Mouse (Mus musculus) natural killer cell, adult 2 months (primary cell): ENCODE data around the gene Rhpn2.
"Not testable (repeated sequence)": the region's sequence is repeated elsewhere in the genome, so short reads cannot be mapped to it uniquely, and the experiment has no call there.

Experiments
- DNase-seq, 2 experiments: peaks; one replicate each; pipeline ENCODE4 v3.0.0; 2022; ENCODE audit warnings: low spot score in 2 of 2

The Rhpn2 gene

GRCm38 (mm10) chr7:35333692-35334526, at the start of gene Rhpn2:
Rhpn2 (plus strand) TSS chr7:35334170.
- DNase-seq = peak; percentile 98 to 99

- DNase-seq = no peak
Measured at GRCm38 (mm10) chr7:35293464-35293863, 40.5 kb upstream of the Rhpn2 start.

DNA sequence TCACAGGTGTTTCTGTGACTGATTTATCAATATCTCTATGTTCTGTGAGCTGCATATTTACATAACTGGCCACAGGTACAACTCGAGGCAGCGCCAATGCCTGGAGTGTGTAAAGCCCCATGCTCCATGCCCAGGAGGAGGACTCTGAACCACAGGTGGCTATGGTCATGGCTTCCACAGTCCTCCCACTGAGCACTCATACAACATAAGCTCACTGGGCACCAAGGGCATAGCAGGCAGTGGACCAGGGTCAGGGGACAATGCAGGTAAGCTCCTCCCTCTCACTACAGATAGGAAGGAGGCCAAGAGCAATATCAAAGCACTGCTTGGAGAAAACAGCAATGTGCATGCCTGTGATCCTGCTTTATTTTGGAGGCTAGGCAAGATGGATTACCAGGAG, 38.3 kb upstream of the Rhpn2 start:
- no peak for DNase-seq

DNA sequence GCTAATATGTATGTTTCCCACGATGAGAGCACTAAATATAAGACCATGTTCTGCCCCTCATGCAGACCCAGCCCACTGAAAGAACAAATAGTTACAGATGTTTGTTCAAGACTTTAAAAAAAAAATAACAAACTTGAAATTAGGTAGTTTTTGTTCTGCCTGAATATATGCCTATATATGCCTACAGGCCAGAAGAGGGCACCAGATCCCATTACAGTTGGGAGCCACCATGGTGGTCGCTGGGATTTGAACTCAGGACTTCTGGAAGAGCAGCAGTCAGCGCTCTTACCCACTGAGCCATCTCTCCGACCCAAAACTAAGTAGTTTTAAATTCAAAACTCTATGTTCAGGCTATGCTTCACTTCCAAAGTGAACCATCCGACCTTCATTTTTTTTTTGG, 36.1 kb upstream of the Rhpn2 start:
- no peak for DNase-seq

DNA sequence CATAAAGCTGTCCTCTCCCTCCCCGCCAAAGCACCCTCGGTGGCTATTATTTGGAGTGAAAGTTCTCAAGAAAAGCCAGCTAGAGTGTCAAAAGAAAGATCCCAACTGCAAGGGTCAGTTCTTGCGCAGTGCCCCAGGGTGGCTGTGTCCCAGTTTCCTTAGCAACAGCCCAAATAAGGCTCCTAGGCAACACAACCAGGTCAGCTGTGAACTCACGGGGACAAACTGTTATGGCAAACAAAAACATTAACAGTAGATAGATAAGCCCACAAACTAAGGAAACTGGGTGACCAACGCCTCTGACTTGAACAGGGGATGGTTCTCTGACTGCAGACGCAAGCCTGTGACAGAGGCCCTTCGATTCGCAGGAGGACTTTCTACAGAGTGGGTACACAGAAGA, 34.3 kb upstream of the Rhpn2 start:
- no peak for DNase-seq

DNA sequence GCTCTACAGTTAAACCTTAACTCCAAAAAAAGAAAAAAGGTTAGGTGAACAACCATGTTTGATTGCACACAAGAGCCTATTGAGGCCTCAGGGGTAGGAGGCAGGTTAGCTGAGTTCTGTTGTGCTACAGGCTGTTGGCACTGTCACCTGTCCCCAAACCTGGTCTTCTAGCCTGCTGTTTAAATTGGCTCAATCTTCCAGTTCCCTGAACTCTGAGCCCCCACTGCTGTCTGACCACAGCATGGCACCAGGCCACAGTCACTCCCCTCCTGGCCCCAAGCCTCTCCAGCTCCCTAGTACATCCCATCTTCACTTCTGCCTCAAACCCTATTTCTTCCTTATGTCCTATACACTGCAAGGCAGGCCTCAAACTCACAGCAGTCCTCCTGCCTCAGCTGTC, 33.2 kb upstream of the Rhpn2 start:
- DNase-seq = no peak

DNA sequence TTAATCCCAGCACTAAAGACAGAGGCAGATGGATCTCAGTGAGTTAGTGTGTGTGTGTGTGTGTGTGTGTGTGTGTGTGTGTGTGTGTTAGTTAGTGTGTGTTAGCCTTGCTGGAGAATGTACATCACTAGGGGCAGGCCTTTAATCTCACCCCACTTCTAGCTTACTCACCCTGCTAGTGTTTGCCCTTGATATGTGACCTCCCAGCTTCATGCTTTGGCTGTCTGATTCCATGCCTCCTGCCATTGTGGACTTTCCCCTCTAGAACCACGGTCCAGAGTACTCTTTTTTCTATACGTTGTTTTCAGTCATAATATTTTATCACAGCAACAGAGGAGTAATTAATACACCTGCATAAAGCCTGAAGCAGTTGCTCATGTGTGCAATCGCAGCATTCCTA, 22.8 kb upstream of the Rhpn2 start:
- DNase-seq = no peak

- no peak for DNase-seq
Measured at GRCm38 (mm10) chr7:35314156-35314555, 19.8 kb upstream of the Rhpn2 start.

DNA sequence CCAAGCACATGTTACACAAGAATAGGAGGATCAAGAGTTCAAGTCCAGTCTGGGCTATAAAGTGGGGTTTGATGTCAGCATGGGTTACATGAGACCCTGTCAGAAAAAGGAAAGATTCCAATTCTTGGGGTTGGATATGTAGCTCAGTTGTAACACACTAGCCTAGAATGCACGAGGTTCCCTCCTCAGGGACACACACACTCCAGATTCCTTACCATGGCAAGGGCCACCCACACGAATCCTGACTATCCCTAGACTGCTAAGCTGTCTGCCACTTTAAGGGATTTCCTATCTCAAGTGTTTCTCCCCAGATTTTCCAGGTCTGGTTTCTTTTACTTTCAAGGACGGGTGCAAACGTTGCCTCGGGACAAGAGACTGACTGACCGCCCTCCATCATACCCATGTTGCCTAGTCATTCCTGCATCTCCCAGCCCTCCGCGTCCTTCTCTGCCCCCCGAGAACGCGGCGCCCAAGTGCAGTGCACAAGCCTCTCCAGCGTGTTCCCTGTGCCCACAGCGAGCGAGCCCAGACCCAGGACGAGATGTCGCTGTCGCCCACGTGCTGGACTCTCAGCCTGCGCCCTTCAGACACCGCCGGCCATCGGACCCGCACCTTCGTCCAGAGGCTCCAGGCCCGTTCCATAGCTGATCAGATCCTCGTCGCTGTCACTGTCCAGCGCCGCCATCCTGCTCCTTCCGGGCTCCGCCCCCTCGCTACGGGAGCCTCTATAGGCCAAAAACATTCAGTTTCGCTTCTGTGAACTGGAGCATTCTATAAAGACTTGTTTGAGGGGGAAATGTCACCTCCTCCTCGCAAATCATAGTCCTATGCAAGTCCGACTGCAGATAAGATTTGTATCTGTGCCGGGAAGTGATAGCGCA, 16.0 kb upstream of the Rhpn2 start, which contains the start of gene Gpatch1:
Gpatch1 (minus strand) TSS at position 712 of the 881 bp plus-strand sequence.
- peak; percentile 81 to 87 for DNase-seq

GRCm38 (mm10) chr7:35319221-35319620, 14.7 kb upstream of the Rhpn2 start:
- not testable (repeated sequence) for DNase-seq

- DNase-seq = no peak
Measured at GRCm38 (mm10) chr7:35319755-35320154, 14.2 kb upstream of the Rhpn2 start.

DNA sequence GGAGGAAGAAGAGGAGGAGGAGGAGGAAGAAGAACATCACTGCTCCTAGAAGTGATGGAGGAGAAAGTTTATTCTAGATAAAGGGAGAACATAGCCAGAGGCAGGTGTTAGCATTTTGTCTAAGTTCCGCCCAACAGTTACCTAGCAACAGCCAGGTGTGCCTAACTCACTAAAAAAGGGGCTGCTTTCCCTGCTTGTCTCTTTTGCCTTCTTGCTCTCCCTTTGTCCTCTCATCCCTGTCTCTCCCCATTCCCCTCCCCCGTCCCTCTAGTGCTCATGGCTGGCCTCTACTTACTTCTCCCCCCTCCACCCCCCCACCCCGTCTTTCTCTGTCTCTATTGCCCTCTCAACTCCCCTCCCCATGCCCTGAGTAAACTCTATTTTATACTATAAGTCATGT, 11.8 kb upstream of the Rhpn2 start:
- no peak for DNase-seq

- DNase-seq = no peak
Measured at GRCm38 (mm10) chr7:35322732-35323420, 11.1 kb upstream of the Rhpn2 start.

DNA sequence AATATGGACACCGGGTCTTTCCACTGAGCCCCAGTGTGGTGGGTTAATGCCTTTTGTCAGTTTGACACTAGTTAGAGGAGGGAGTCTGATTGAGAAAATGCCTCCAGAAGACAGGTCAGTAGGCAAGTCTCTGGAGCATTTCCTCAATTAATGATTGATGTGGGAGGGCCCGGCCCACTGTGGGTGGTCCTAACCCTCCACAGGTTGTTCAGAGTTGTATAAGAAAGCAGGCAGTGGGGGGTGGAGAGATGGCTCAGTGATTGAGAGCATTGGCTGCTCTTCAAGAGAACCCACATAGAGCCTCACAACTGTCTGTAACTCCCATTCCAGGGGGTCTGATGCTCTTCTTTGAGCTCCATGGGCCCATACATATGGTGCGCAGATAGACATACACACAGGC, 2.4 kb upstream of the Rhpn2 start:
- DNase-seq = no peak

GRCm38 (mm10) chr7:35333231-35333651, 729 bp upstream of the Rhpn2 start:
- DNase-seq = no peak

DNA sequence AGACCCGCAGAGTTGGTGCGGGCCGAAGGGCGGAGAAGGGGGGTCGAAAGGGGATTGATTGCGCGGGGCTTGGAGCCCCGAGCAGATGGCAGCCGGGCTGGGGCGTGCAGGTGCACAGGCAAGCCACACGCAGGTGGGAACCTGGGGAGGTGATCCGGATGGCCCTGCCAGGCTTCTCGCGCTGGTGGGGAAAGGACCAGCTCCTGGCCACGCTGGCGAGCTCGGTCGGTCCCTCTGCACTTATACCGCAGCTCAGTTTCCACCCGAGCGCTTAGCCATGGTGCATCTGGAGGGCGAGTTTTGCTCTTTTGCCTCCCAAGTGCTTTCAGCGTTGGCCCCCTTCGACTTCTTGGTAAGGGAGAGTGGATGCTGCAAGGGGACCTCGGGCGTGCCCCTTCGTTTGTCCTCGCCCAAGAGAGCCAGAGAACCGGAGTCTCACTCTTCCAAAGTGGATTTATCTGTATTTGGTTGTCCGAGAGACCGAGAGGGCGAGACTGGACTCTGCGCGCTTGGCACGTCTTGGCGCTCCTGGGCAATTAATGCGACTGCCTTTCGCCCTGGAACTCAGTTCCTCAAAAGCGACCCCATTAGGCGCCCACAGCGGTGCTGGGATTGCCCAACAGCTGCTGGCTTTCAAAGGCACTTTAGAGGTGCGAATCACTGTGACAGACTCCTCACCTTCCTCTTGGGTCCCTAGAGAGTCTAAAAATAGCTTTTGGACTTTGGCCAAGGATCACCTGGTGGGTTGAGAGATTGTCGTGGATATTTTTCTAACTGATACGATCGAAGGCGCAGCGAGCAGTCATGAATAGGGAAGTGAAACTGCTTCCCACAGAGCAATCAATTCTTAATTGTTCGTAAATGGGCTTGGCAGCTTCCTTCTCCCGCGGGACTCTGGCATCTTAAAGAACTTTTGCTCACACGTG, 820 bp downstream of the Rhpn2 start:
- peak; percentile 3 to 69 for DNase-seq

GRCm38 (mm10) chr7:35340196-35340595, 6.2 kb downstream of the Rhpn2 start:
- no peak for DNase-seq

DNA sequence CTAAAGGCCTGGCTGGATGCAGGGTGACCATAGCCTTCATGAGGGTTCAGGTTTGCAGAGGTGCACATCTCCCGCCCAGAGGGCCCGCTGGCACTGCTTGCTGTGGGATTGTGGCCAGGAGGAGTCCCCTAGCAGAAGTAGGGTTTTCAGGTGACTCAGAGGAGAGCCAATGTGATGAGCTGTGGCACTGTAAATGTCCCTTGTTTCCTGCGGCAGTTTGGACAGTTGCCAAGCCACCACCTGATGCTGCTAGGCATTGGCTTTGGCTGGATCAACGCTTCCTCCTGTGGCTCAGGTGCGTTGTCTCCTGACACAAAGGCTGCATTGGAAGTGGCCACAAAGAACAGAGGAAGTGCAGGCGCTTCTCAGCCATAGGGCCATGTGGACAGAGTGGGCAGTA, 7.3 kb downstream of the Rhpn2 start:
- DNase-seq = no peak

DNA sequence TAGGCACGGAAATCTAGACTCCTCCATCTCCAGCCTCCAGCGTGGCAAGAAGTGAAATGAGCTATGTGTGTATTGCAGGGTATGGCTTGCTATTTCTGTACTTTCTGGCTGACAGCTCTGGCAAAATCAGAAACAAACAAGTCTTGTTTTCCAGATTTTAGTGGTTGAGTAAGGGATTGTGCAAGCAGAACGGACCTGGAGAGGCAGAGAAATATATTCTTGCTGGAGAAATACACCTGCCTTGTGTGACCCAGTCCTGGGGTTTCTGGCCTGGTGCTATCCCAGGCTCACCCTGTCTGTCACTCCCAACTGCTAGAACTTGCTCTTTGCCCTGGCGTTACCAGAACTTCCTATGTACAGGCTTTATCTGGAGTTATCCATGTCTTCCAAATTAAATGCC, 8.5 kb downstream of the Rhpn2 start:
- no peak for DNase-seq

GRCm38 (mm10) chr7:35344785-35345330, 10.9 kb downstream of the Rhpn2 start:
- no peak for DNase-seq
